Mouse (Mus musculus) kidney, postnatal 0 days (tissue): ENCODE measurements at regions not wholly inside any gene's neighbourhood (a gene's known extent, or its start where the extent isn't known, plus 50 kb on each side); places are given as distances from the start of the nearest gene placed in this dataset.

ENCODE experiments used
- ATAC-seq: fragments of 200-750 bp; cut with Nextera tagmentation; replicated peaks from 2 replicates; pipeline ENCODE4 v1.8.0; 2017; ENCODE audit warnings: low read depth, moderate number of reproducible peaks, moderate TSS enrichment, moderate library complexity; ENCODE audit not compliant: low FRiP score
- DNase-seq: peaks from one replicate; pipeline ENCODE4 v3.0.0-alpha.2; 2016; ENCODE audit warnings: low spot score
- H3K27ac ChIP-seq: fragments of 300-500 bp; sonication (generic); 2 replicates; pipeline ENCODE4 v1.5.1; 2014; ENCODE audit warnings: mild to moderate bottlenecking
- H3K27me3 ChIP-seq: fragments of 300-500 bp; sonication (generic); 2 replicates; pipeline ENCODE4 v1.6.1; 2014; ENCODE audit warnings: low read length, mixed read lengths; ENCODE audit not compliant: insufficient read depth
- H3K36me3 ChIP-seq: fragments of 300-500 bp; sonication (generic); 2 replicates; pipeline ENCODE4 v1.6.1; 2014; ENCODE audit warnings: low read length, mixed read lengths; ENCODE audit not compliant: insufficient read depth
- H3K4me1 ChIP-seq: fragments of 300-500 bp; sonication (generic); replicated peaks from 2 replicates; pipeline ENCODE4 v1.6.1; 2014; ENCODE audit warnings: antibody characterized with exemption, low read length, mixed read lengths; ENCODE audit not compliant: insufficient read depth
- H3K4me2 ChIP-seq: fragments of 300-500 bp; sonication (generic); 2 replicates; pipeline ENCODE4 v1.6.1; 2014; ENCODE audit warnings: mild to moderate bottlenecking, low read length, moderate library complexity, mixed read lengths
- H3K4me3 ChIP-seq: fragments of 300-500 bp; sonication (generic); replicated peaks from 2 replicates; pipeline ENCODE4 v1.5.1; 2014; ENCODE audit warnings: low read depth, low read length
- H3K9ac ChIP-seq: fragments of 300-500 bp; sonication (generic); 2 replicates; pipeline ENCODE4 v1.6.1; 2014; ENCODE audit warnings: low read depth, low read length
- H3K9me3 ChIP-seq: fragments of 300-500 bp; sonication (generic); replicated peaks from 2 replicates; pipeline ENCODE4 v1.6.1; 2016; ENCODE audit warnings: low read length, inconsistent platforms, mixed read lengths
- CTCF ChIP-seq: IDR thresholded peaks from 2 replicates; pipeline ENCODE4 v1.5.1; 2016; ENCODE audit warnings: antibody characterized with exemption, low read depth, mild to moderate bottlenecking, moderate library complexity
- WGBS: fragments of 180-500 bp; shearing (Covaris S2); extraction: QIAGEN DNeasy Blood & Tissue Kit; methylation state at CpG from one replicate; pipeline ENCODE4 v1.1.7; 2014; 5-methylcytosine and 5-hydroxymethylcytosine counted together

DNA sequence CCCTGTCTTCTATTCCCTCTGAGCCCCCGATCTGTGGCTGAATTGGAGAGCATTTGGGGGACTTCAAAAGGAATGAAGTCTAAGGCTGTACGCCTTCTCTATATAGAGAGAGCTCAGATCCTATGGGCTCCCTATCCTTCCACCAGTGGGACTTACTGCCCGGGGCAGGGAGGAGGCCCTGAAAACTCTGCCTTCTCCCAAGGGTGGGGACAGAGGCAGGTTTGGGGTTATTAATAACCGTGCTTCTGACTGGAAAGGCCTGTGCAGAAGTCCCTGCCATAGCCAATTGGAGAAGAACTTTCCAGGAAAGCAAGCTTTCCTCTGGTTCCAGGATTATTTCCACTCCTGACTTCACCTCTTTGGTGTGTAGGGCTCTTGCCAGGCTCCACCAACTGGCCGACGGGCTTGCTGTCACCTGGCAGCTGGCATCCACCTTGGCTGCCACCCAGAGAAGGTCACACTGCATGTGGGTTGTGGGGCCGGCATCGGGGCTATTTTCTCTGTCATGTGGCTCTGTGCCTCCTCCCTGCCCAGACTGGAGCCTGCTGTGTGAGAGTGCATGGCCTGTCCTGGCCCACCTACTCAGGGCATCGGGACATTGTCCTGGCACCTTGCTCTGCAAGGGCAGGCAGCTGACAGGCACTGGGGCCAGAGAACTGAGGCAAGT, 78.8 kb upstream of the 1600014C23Rik start:
- DNase-seq (no peak), ATAC-seq (no peak)
- Histone ChIP-seq H3K4me3 (no peak overlapping the region), H3K27me3 (no peaks in the 10 kb centered on the region), H3K27ac (no peak overlapping the region), H3K36me3 (no peaks in the 10 kb centered on the region), H3K9me3 (no peaks in the 10 kb centered on the region), H3K9ac (no peak overlapping the region), H3K4me2 (no peak overlapping the region), H3K4me1 (peaks cover 3% of the 10 kb centered on the region; the same call in 1 of the 2 replicates)
- TF ChIP-seq CTCF: no peak
- 70% methylated on average over 9 of the region's 9 CpGs for WGBS

GRCm38 (mm10) chr17:45811632-45812221, 78.1 kb upstream of the 1600014C23Rik start:
- H3K9me3 ChIP-seq: no peaks in the 10 kb centered on the region
- no peaks in the 10 kb centered on the region for H3K27me3 ChIP-seq
- no peak for TF ChIP-seq CTCF
- H3K4me2 ChIP-seq: no peak overlapping the region
- no peak overlapping the region for H3K4me3 ChIP-seq
- no peak overlapping the region for H3K27ac ChIP-seq
- no peak overlapping the region for H3K9ac ChIP-seq
- 68% methylated on average over 11 of the region's 11 CpGs for WGBS
- no peaks in the 10 kb centered on the region for H3K36me3 ChIP-seq
- ATAC-seq (no peak), DNase-seq (no peak)
- peaks cover 8% of the 10 kb centered on the region; the same call in 1 of the 2 replicates for H3K4me1 ChIP-seq

DNA sequence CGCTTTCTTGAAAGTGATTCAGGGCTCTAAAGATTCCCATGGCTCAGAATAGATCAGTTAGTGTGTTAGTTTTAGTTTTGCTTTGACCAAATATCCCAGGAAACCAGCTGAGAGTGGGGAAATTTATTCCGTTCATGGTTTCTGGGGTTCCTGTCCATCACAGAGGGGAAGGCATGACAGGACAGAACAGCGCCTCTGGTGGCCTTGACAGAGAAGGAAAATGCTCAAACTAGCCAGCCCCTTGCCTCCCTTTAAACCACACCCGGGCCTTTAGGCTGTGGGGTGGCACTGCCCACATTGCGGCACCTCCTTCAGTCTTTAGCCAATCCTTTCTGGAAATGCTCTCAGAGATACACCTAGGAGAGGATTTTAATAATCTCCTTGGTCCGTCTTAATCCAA, 76.1 kb upstream of the 1600014C23Rik start:
- WGBS: 99% methylated on average over 6 of the region's 6 CpGs
- Histone ChIP-seq H3K4me2 (no peak overlapping the region), H3K27ac (no peak overlapping the region), H3K27me3 (no peaks in the 10 kb centered on the region), H3K4me1 (peaks cover 9% of the 10 kb centered on the region; the same call in 1 of the 2 replicates), H3K4me3 (no peak overlapping the region), H3K9ac (no peak overlapping the region), H3K9me3 (no peaks in the 10 kb centered on the region), H3K36me3 (no peaks in the 10 kb centered on the region)
- peak; percentile 18; the same call in 1 of the 2 replicates for TF ChIP-seq CTCF
- ATAC-seq (no peak), DNase-seq (no peak)

- no peak overlapping the region for H3K4me3 ChIP-seq
- no peak overlapping the region for H3K27ac ChIP-seq
- no peak for TF ChIP-seq CTCF
- H3K27me3 ChIP-seq: no peaks in the 10 kb centered on the region
- no peaks in the 10 kb centered on the region for H3K36me3 ChIP-seq
- WGBS: 51% methylated on average over 4 of the region's 4 CpGs
- H3K4me1 ChIP-seq: peaks cover 6% of the 10 kb centered on the region; the same call in 1 of the 2 replicates
- H3K9ac ChIP-seq: no peak overlapping the region
- DNase-seq: no peak
- H3K4me2 ChIP-seq: no peak overlapping the region
- no peak for ATAC-seq
- H3K9me3 ChIP-seq: no peaks in the 10 kb centered on the region
These were observed 74.7 kb upstream of the 1600014C23Rik start for GRCm38 (mm10) chr17:45808374-45808773.

DNA sequence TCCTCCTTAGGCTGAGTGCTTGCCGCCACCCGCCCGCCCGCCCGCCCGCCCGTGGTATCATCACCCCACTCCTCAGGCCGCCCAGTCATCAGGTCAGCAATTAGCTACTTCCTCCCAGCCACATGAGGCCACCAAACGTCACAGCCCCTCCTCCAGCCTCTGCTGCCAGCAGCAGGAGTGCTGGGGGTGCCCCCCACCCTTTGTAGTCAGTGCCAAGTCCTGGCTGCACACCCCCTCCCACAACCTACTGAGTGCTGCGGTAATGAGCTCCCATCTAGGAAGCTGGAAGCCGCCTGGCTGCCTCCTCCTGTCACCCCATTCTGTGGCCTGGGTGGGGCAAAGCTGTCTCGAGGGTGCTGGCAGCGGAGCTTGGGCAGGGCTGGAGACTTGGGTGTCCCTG, 73.8 kb upstream of the 1600014C23Rik start:
- WGBS: 34% methylated on average over 13 of the region's 13 CpGs
- H3K4me2 ChIP-seq: no peak overlapping the region
- H3K9ac ChIP-seq: no peak overlapping the region
- ATAC-seq (no peak), DNase-seq (no peak)
- no peaks in the 10 kb centered on the region for H3K9me3 ChIP-seq
- H3K27ac ChIP-seq: no peak overlapping the region
- H3K4me1 ChIP-seq: peaks cover 6% of the 10 kb centered on the region; the same call in 1 of the 2 replicates
- H3K27me3 ChIP-seq: no peaks in the 10 kb centered on the region
- TF ChIP-seq CTCF: no peak
- H3K4me3 ChIP-seq: no peak overlapping the region
- H3K36me3 ChIP-seq: no peaks in the 10 kb centered on the region

DNA sequence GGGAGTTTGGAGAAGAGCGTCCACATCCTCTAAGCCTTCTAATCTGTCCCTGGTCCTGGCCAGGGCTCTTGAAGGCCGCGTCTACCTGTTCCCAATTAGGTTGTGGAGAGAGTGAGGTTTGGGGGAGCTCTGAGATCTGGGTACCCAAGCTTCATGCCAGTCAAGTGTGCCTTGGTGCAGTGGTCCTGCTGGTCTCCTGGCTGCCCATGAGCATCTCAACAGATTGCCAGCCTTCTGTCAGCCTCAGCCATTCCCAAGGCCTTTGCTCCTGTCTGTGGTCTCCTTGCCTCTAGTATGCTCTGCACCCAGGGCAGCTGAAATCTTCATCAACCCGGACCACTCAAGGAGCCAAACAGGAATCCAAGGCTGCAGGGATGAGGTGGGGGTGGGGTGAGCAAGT, 73.2 kb upstream of the 1600014C23Rik start:
- peak overlapping the region; percentile 51 for H3K27ac ChIP-seq
- no peaks in the 10 kb centered on the region for H3K9me3 ChIP-seq
- WGBS: 76% methylated on average over 4 of the region's 4 CpGs
- peaks cover 6% of the 10 kb centered on the region; the same call in 1 of the 2 replicates for H3K4me1 ChIP-seq
- H3K9ac ChIP-seq: no peak overlapping the region
- no peaks in the 10 kb centered on the region for H3K27me3 ChIP-seq
- H3K4me2 ChIP-seq: no peak overlapping the region
- no peak for ATAC-seq
- no peak for DNase-seq
- TF ChIP-seq CTCF: no peak
- no peaks in the 10 kb centered on the region for H3K36me3 ChIP-seq
- H3K4me3 ChIP-seq: no peak overlapping the region
